Mouse (Mus musculus) liver, adult 2 months (tissue): ENCODE measurements around the gene Fdps.

Source experiments
- CTCF ChIP-seq: fragments of 200-500 bp; IDR thresholded peaks from 2 replicates; pipeline ENCODE4 v1.5.1; 2011; ENCODE audit warnings: low read depth, low read length, control low read depth
- POLR2A ChIP-seq: fragments of 200-500 bp; IDR thresholded peaks from 2 replicates; pipeline ENCODE4 v1.6.1; 2011; ENCODE audit warnings: low read length, control low read depth; ENCODE audit not compliant: insufficient read depth; ENCODE audit errors: extremely low read depth

- TF ChIP-seq CTCF, result peak; percentile 77
- no peak for TF ChIP-seq POLR2A
Observed at GRCm38 (mm10) chr3:89132285-89133062, 30.7 kb upstream of the Fdps start.
